Mouse (Mus musculus) forebrain, embryonic 15.5 days (tissue): ENCODE results near the gene Meox1. TPM values are rescaled to one million over a fixed set of nuclear protein-coding genes. Genes with fewer than 3 reads are reported as not detected.
A peak's percentile ranks its signal among the peaks of the same experiment; 100 is the strongest.

ENCODE experiments used
- ATAC-seq: fragments of 200-750 bp; cut with Nextera tagmentation; replicated peaks from 2 replicates; pipeline ENCODE4 v1.8.0; 2017; ENCODE audit warnings: mild to moderate bottlenecking, moderate TSS enrichment, moderate library complexity
- H3K27ac ChIP-seq: fragments of 300-500 bp; sonication (generic); replicated peaks from 2 replicates; pipeline ENCODE4 v1.5.1; 2015; ENCODE audit warnings: mild to moderate bottlenecking, inconsistent platforms
- H3K27me3 ChIP-seq: fragments of 300-500 bp; sonication (generic); 2 replicates; pipeline ENCODE4 v1.6.1; 2015; ENCODE audit warnings: inconsistent platforms
- H3K36me3 ChIP-seq: fragments of 300-500 bp; sonication (generic); 2 replicates; pipeline ENCODE4 v1.6.1; 2015; ENCODE audit warnings: mild to moderate bottlenecking, inconsistent platforms
- H3K4me1 ChIP-seq: fragments of 300-500 bp; sonication (generic); 2 replicates; pipeline ENCODE4 v1.6.1; 2015; ENCODE audit warnings: inconsistent platforms
- H3K4me2 ChIP-seq: fragments of 300-500 bp; sonication (generic); replicated peaks from 2 replicates; pipeline ENCODE4 v1.6.1; 2015; ENCODE audit warnings: mild to moderate bottlenecking, inconsistent platforms
- H3K4me3 ChIP-seq: fragments of 300-500 bp; sonication (generic); 2 replicates; pipeline ENCODE4 v1.5.1; 2015; ENCODE audit warnings: mild to moderate bottlenecking, inconsistent platforms
- H3K9ac ChIP-seq: fragments of 300-500 bp; sonication (generic); replicated peaks from 2 replicates; pipeline ENCODE4 v1.6.1; 2015; ENCODE audit warnings: mild to moderate bottlenecking, inconsistent platforms
- H3K9me3 ChIP-seq: fragments of 300-500 bp; sonication (generic); 2 replicates; pipeline ENCODE4 v1.6.1; 2016; ENCODE audit warnings: inconsistent platforms
- WGBS: fragments of 180-500 bp; shearing (Covaris S2); methylation state at CpG from one replicate; pipeline ENCODE4 v1.1.7; 2015; ENCODE audit warnings: mixed read lengths; 5-methylcytosine and 5-hydroxymethylcytosine counted together
- polyA plus RNA-seq: library from polyadenylated mRNA; unstranded; fragments of >200 nt; fragmentation: Nextera tagmentation; extraction: Ambion mirVana; gene quantifications from 2 replicates; pipeline ENCODE4 v1.2.1, GENCODE M21; 2015

The Meox1 gene
- polyA plus RNA-seq, 1 experiment from 2014 or later: 0.51 TPM

DNA sequence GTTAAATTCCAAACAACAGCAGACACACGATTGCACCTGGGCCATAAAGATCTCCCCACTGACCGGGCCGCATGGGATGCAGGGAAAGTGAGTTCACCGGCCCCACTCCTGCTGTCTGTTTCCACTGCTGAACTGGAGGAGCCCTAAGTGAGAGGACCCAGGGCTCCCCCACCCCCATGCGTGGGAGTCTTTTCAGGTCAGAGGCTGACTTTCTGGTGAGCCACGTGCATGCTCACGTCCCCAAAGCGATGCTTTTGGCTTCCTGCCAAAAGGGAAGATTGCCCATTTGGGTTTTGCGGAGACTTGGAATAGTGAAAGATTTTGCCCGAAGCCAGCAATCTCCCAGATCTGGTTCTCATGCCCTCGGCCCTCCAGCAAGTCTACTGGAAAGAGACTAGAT, 2.7 kb downstream of the Meox1 start:
- 11% methylated on average over 11 of the region's 11 CpGs for WGBS
- no peak overlapping the region for H3K9ac ChIP-seq
- peaks cover 20% of the 10 kb centered on the region for H3K4me1 ChIP-seq
- H3K36me3 ChIP-seq: no peaks in the 10 kb centered on the region
- no peaks in the 10 kb centered on the region for H3K9me3 ChIP-seq
- H3K4me2 ChIP-seq: 0 out of 2 replicates have a peak overlapping the region, but pooled peaks have one; percentile 4
- no peak overlapping the region for H3K27ac ChIP-seq
- no peak overlapping the region for H3K4me3 ChIP-seq
- no peak for ATAC-seq
- H3K27me3 ChIP-seq: 0 out of 2 replicates have a peak, but pooled peaks cover 4% of the 10 kb centered on the region

- Histone ChIP-seq H3K27ac (no peak overlapping the region), H3K36me3 (no peaks in the 10 kb centered on the region), H3K4me2 (peak overlapping the region; percentile 39), H3K9me3 (no peaks in the 10 kb centered on the region), H3K4me3 (peak overlapping the region; percentile 23), H3K9ac (peak overlapping the region; percentile 26; the same call in 1 of the 2 replicates), H3K27me3 (0 out of 2 replicates have a peak, but pooled peaks cover 4% of the 10 kb centered on the region), H3K4me1 (peaks cover 20% of the 10 kb centered on the region)
- WGBS: 2% methylated on average over 13 of the region's 13 CpGs
- ATAC-seq: no peak
Measured at GRCm38 (mm10) chr11:101889781-101890180, 4.4 kb downstream of the Meox1 start.

- H3K27ac ChIP-seq: no peak overlapping the region
- no peak overlapping the region for H3K4me2 ChIP-seq
- WGBS: 60% methylated on average over 6 of the region's 6 CpGs
- H3K36me3 ChIP-seq: no peaks in the 10 kb centered on the region
- H3K9me3 ChIP-seq: no peaks in the 10 kb centered on the region
- H3K4me3 ChIP-seq: no peak overlapping the region
- ATAC-seq: no peak
- H3K27me3 ChIP-seq: 0 out of 2 replicates have a peak, but pooled peaks cover 4% of the 10 kb centered on the region
- peaks cover 20% of the 10 kb centered on the region for H3K4me1 ChIP-seq
- H3K9ac ChIP-seq: no peak overlapping the region
Measured at GRCm38 (mm10) chr11:101888820-101889219, 5.4 kb downstream of the Meox1 start.

- no peak overlapping the region for H3K4me3 ChIP-seq
- H3K9ac ChIP-seq: no peak overlapping the region
- no peaks in the 10 kb centered on the region for H3K9me3 ChIP-seq
- no peak overlapping the region for H3K4me2 ChIP-seq
- H3K36me3 ChIP-seq: no peaks in the 10 kb centered on the region
- 0 out of 2 replicates have a peak, but pooled peaks cover 4% of the 10 kb centered on the region for H3K27me3 ChIP-seq
- ATAC-seq: no peak
- no peak overlapping the region for H3K27ac ChIP-seq
- 86% methylated on average over 12 of the region's 12 CpGs for WGBS
- peaks cover 20% of the 10 kb centered on the region for H3K4me1 ChIP-seq
Measured at GRCm38 (mm10) chr11:101886436-101886835, 7.7 kb downstream of the Meox1 start.

DNA sequence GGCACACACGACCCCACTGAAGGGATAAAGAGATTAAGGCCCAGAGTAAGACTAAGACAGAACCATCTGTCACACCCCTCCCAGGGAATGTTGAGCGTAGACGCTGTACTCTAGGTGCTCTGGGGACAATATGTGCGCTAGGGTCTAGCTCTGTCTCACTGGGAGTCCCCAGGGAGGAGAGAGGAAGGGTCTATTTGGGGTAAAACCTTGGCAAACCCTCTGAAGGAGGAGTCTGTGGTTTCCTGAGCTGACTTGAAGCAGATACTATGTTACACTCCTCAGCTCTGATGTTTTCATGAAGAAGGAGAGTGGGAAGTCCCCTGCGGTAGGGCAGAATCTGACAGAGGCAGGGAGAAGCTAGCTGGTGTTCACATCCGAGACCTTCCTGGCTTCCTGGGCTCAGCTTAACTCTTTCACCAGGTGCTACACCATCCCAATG, 8.3 kb downstream of the Meox1 start:
- H3K4me2 ChIP-seq: no peak overlapping the region
- H3K9me3 ChIP-seq: no peaks in the 10 kb centered on the region
- H3K36me3 ChIP-seq: no peaks in the 10 kb centered on the region
- ATAC-seq: no peak
- no peak overlapping the region for H3K27ac ChIP-seq
- peaks cover 17% of the 10 kb centered on the region for H3K4me1 ChIP-seq
- H3K4me3 ChIP-seq: no peak overlapping the region
- 68% methylated on average over 6 of the region's 6 CpGs for WGBS
- H3K27me3 ChIP-seq: no peaks in the 10 kb centered on the region
- no peak overlapping the region for H3K9ac ChIP-seq

DNA sequence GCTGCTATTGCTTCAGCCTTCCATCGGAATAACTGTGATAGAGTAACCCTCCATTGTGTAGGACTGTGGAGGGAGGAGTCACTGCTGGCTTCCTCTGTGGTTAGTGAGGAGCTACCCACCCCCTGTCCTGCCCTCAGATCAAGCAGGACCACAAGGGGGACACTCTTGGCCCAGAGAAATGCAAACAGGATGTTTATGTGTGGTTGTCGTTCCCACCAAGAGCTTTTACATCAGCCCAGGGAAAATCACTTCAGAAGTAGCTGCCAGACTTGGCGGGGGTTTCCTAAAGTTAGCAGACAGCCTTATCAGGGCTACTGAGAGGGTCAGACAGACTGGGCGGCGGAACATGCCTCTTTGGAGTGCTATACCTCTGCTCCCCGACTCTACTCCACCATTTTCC, 8.9 kb downstream of the Meox1 start:
- Histone ChIP-seq H3K4me3 (no peak overlapping the region), H3K9ac (no peak overlapping the region), H3K4me2 (no peak overlapping the region), H3K4me1 (peaks cover 17% of the 10 kb centered on the region), H3K27me3 (no peaks in the 10 kb centered on the region), H3K27ac (no peak overlapping the region), H3K36me3 (no peaks in the 10 kb centered on the region), H3K9me3 (no peaks in the 10 kb centered on the region)
- 64% methylated on average over 6 of the region's 6 CpGs for WGBS
- ATAC-seq: no peak

DNA sequence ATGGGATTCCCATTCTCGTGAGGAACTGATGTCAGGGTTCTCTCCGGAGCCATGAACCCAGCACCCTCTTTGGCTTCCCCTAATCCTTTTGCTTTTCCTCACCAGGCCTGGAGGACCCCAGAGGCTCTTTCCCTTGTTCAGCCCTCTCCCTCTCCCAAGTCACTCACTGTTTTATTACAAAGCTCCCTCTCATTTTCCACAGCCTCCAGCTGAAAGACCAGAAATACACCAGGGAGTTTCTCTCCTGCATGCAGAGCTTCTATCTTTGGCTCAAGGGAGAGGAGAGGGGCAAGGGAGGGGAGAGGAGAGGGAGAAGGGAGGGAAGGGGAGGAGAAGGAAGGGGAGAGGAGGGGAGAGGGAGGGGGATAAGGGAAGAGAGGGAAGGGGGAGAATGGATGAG, 10.3 kb downstream of the Meox1 start:
- 56% methylated on average over 2 of the region's 2 CpGs for WGBS
- no peak overlapping the region for H3K27ac ChIP-seq
- no peak overlapping the region for H3K9ac ChIP-seq
- H3K4me3 ChIP-seq: no peak overlapping the region
- H3K9me3 ChIP-seq: no peaks in the 10 kb centered on the region
- peaks cover 7% of the 10 kb centered on the region; the same call in 1 of the 2 replicates for H3K4me1 ChIP-seq
- no peak overlapping the region for H3K4me2 ChIP-seq
- H3K36me3 ChIP-seq: no peaks in the 10 kb centered on the region
- H3K27me3 ChIP-seq: no peaks in the 10 kb centered on the region
- no peak for ATAC-seq

- Histone ChIP-seq H3K4me3 (no peak overlapping the region), H3K4me1 (peaks cover 8% of the 10 kb centered on the region; the same call in 1 of the 2 replicates), H3K27me3 (no peaks in the 10 kb centered on the region), H3K36me3 (no peaks in the 10 kb centered on the region), H3K9me3 (no peaks in the 10 kb centered on the region), H3K27ac (no peak overlapping the region), H3K9ac (no peak overlapping the region), H3K4me2 (no peak overlapping the region)
- 81% methylated on average over 11 of the region's 11 CpGs for WGBS
- ATAC-seq: no peak
Measured at GRCm38 (mm10) chr11:101882500-101883290, 11.5 kb downstream of the Meox1 start.

GRCm38 (mm10) chr11:101881604-101882071, 12.5 kb downstream of the Meox1 start:
- ATAC-seq: no peak
- Histone ChIP-seq H3K27ac (no peak overlapping the region), H3K4me3 (peak overlapping the region; percentile 10; the same call in 1 of the 2 replicates), H3K4me2 (peak overlapping the region; percentile 32), H3K4me1 (peaks cover 8% of the 10 kb centered on the region; the same call in 1 of the 2 replicates), H3K36me3 (no peaks in the 10 kb centered on the region), H3K9ac (peak overlapping the region; percentile 24; the same call in 1 of the 2 replicates), H3K9me3 (no peaks in the 10 kb centered on the region), H3K27me3 (no peaks in the 10 kb centered on the region)
- 3% methylated on average over 24 of the region's 24 CpGs for WGBS

DNA sequence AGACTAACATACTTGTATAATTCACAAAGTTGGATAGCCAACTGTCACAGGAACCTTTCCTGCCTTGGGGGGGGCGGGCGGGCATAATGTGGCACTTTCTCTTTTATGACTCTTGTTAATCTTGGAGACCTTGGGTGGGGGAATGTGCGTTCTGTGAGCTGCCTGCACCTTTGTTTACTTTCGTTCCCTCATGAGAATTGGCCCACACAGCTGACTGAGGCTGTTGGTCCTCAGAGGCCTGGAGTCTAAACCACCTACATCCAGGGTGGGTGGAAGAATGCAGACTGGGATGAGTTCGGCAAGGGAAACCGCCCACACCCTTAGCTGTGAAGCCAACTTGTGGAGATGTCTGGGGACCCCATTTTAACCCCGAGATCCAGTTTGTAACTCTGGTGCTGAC, 13.0 kb downstream of the Meox1 start:
- no peaks in the 10 kb centered on the region for H3K36me3 ChIP-seq
- H3K4me2 ChIP-seq: no peak overlapping the region
- ATAC-seq: no peak

GRCm38 (mm10) chr11:101879672-101880071, 14.5 kb downstream of the Meox1 start:
- no peak overlapping the region for H3K27ac ChIP-seq
- 76% methylated on average over 4 of the region's 4 CpGs for WGBS

More for the DNA sequence above, 13.0 kb downstream of the Meox1 start:
- no peak overlapping the region for H3K4me3 ChIP-seq
- no peak overlapping the region for H3K9ac ChIP-seq
- no peaks in the 10 kb centered on the region for H3K27me3 ChIP-seq
- WGBS: 65% methylated on average over 7 of the region's 7 CpGs
- no peaks in the 10 kb centered on the region for H3K9me3 ChIP-seq
- H3K27ac ChIP-seq: no peak overlapping the region
- H3K4me1 ChIP-seq: peaks cover 8% of the 10 kb centered on the region; the same call in 1 of the 2 replicates

GRCm38 (mm10) chr11:101878696-101879095, 15.5 kb downstream of the Meox1 start:
- no peak overlapping the region for H3K9ac ChIP-seq
- no peak overlapping the region for H3K27ac ChIP-seq
- H3K4me3 ChIP-seq: no peak overlapping the region
- no peaks in the 10 kb centered on the region for H3K36me3 ChIP-seq
- WGBS: 59% methylated on average over 6 of the region's 6 CpGs
- peaks cover 18% of the 10 kb centered on the region for H3K4me1 ChIP-seq
- H3K9me3 ChIP-seq: no peaks in the 10 kb centered on the region
- ATAC-seq: no peak
- H3K27me3 ChIP-seq: no peaks in the 10 kb centered on the region
- no peak overlapping the region for H3K4me2 ChIP-seq

More at GRCm38 (mm10) chr11:101879672-101880071, 14.5 kb downstream of the Meox1 start:
- Histone ChIP-seq H3K4me3 (no peak overlapping the region), H3K9me3 (no peaks in the 10 kb centered on the region), H3K9ac (no peak overlapping the region), H3K4me1 (peaks cover 11% of the 10 kb centered on the region), H3K4me2 (no peak overlapping the region), H3K36me3 (no peaks in the 10 kb centered on the region), H3K27me3 (no peaks in the 10 kb centered on the region)
- ATAC-seq: no peak
